Mouse (Mus musculus) cerebellum, adult 2 months (tissue): Measurements from ENCODE around the gene Noxred1.

Experiments
- CTCF ChIP-seq: fragments of 200-500 bp; IDR thresholded peaks from 2 replicates; pipeline ENCODE4 v1.5.1; 2011; ENCODE audit warnings: low read depth, mild to moderate bottlenecking, control low read depth, low read length, moderate library complexity, borderline replicate concordance; ENCODE audit not compliant: insufficient read depth
- POLR2A ChIP-seq: fragments of 200-500 bp; IDR thresholded peaks from 2 replicates; pipeline ENCODE4 v1.6.1; 2011; ENCODE audit warnings: low read length, control low read depth, borderline replicate concordance; ENCODE audit not compliant: insufficient read depth

GRCm38 (mm10) chr12:87177631-87178030 is 60.9 kb downstream of the Noxred1 start:
- TF ChIP-seq POLR2A (no peak), CTCF (no peak)
